Mouse (Mus musculus) adrenal gland, adult 18-20 months (tissue): ENCODE measurements around the gene Klhdc7a. TPM values are rescaled to one million over a fixed set of nuclear protein-coding genes. Genes with fewer than 3 reads are reported as not detected.

Experiments
- DNase-seq, 2 experiments: peaks; one replicate each; pipeline ENCODE4 v3.0.0; 2021 to 2022; ENCODE audit warnings: low spot score in 2 of 2
- long read RNA-seq, 2 experiments: library from polyadenylated mRNA; stranded (forward); transcript quantifications; one replicate each; pipeline ENCODE4 v2.0.0; 2021
- total RNA-seq, 2 experiments: library from RNA; stranded (reverse); gene quantifications; 1 replicate in 1 of 2; 2 replicates in 1 of 2; pipeline ENCODE4 v1.2.3; 2021

The Klhdc7a gene
- 10 to 100 TPM in 1 of 2 experiments, 1 to 10 TPM in 1; 7.7 to 27.3 TPM for total RNA-seq
- long read RNA-seq, experiment 1, full-length matches to known transcripts: 4 of 4 reads
- long read RNA-seq, experiment 1, partial matches to known transcripts: 0 of 4 reads
- long read RNA-seq, experiment 1, other reads (novel, unspliced or antisense): 0 of 4 reads
- long read RNA-seq, experiment 2, full-length matches to known transcripts: 11 of 11 reads
- long read RNA-seq, experiment 2, partial matches to known transcripts: 0 of 11 reads
- long read RNA-seq, experiment 2, other reads (novel, unspliced or antisense): 0 of 11 reads

- peak; percentile 63 to 69 for DNase-seq
Measured at GRCm38 (mm10) chr4:139967922-139968321, at the start of gene Klhdc7a. TSS of gene Klhdc7a (minus strand) at chr4:139968026.

- DNase-seq: no peak
Measured at GRCm38 (mm10) chr4:140015916-140016315, 48.1 kb upstream of the Klhdc7a start.

DNA sequence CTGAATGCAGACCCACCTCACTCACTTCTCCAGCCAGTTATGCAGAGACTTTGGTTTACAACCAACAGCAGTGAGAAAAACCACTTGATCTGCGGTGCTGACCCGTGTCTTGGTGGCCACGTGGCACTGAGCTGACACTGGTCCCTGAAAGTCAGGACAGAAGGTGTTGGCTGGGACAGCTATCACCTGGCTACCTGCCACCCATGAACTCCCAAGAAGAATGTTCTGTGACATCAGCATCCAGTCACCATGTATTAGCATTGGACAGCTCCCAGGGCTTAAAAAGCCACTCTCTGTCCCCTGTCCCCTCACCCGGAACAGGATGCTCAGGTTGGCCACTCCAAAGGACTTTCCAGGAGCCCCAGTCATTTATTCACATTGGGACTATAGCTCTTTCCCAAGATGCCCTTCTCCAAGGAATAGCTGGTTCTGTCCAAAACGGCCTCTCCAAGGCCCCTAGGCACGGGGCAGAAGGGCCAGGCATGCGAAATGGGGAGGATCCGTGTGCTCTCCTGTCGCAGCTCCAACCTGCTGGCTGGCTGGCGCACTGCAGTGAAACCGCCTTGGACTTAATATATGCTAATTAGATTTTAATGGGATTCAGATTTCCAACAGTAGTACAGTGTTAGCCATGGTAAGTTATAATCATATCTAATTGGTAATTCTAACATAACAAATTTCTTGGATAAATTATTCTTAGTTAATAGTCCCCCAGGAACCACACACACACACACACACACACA lies 43.1 kb upstream of the Klhdc7a start:
- no peak for DNase-seq

GRCm38 (mm10) chr4:140004932-140005331 lies 37.1 kb upstream of the Klhdc7a start:
- DNase-seq: no peak

DNA sequence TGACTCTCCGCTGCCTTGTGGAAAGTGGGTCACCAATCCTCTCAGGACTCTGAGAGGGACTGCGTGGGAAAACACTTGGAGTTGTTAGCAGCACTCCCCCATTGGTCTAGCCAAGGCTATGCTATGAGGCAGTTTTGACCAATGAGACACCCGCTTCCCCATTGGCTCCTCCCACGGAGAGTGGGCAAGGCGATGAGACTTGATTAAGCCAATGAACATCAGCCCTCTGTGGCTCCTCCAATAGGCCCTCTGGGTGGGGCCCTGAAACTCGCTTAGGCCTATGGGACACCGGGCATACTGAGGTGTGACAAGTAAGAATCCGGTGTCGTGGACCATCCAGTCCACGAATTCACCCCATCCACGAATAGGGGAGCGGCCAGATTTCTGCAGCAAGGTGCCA lies 36.3 kb upstream of the Klhdc7a start:
- no peak for DNase-seq

GRCm38 (mm10) chr4:140002069-140002468 lies 34.2 kb upstream of the Klhdc7a start:
- DNase-seq: no peak

DNA sequence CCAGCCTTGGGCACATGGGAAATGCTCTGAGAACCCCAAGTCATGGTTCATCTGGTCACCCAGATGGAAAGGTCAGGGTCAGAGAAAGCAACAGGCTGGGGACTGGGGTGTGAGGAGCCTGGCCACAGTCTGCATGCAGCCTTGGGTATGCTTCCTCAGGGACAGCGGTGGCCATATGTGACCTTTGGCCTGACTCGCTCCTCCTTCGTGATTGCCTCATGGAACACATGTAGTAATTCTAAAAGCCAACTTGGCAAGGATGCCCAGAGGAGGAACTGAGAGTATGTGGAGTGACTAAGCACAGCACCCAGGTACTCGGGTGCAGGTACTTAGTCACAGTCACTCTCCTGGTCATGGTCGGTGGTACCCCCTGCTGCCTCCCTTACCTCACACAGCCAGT lies 33.1 kb upstream of the Klhdc7a start:
- no peak for DNase-seq

GRCm38 (mm10) chr4:139999033-139999432 lies 31.2 kb upstream of the Klhdc7a start:
- DNase-seq: no peak

- DNase-seq: no peak
Measured at GRCm38 (mm10) chr4:139995659-139996058, 27.8 kb upstream of the Klhdc7a start.

DNA sequence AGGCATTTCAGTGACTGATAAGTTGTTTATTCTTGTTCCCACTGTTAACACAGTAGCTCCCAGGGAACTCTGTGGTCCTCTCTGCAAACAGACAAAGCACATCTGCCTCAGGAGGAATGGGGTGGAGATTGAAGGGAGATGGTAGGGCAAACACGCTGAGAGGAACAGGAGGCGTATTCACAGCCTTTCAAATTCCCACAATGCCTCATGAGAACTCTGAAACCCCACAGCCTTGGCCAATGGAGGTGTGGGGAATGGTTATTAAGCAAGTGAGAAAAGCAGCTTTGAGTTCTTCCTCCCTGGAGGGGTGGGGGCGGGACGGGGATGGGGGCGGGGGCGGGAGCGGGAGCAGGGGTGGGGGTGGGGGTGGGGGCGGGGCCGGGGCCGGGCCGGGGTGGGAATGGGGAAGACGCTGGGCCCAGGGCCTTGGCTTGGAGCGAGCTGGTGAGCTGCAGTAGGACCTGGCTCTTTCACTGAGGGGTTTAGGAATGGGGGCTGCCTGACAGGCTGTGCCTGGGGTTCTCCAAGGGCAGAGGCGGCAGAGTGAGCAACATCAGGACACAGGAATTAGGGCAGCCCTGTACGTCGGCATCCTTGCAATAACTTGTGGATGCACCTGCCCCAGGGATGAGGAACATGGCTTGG lies 25.4 kb upstream of the Klhdc7a start:
- DNase-seq: no peak

- DNase-seq: no peak
Measured at GRCm38 (mm10) chr4:139986913-139987312, 19.1 kb upstream of the Klhdc7a start.

DNA sequence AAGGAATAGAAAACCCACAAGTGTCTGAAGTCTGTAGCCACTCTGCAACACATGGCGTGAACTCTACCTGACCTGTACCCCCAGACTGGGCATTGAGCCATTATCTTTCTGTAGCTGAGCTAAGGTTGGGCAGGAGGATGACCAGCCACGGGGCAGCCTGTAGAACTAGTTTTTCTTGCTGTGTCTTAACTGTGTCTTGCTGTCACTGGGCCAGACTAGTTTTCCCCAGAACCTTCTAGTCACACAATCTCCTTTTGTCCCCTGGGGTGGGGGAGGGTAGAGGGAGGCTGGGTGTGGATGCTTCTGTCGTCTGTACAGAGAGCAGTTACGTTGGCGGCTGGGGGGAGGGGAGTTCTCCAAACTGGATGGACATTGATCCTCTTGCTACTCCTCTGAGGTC lies 10.9 kb upstream of the Klhdc7a start:
- no peak for DNase-seq

GRCm38 (mm10) chr4:139977308-139977781 lies 9.5 kb upstream of the Klhdc7a start:
- DNase-seq: no peak

- DNase-seq: no peak
Measured at GRCm38 (mm10) chr4:139974506-139974905, 6.7 kb upstream of the Klhdc7a start.

- peak in 1 of 2 experiments; percentile 38 for DNase-seq
Measured at GRCm38 (mm10) chr4:139967475-139967891, 343 bp downstream of the Klhdc7a start.

DNA sequence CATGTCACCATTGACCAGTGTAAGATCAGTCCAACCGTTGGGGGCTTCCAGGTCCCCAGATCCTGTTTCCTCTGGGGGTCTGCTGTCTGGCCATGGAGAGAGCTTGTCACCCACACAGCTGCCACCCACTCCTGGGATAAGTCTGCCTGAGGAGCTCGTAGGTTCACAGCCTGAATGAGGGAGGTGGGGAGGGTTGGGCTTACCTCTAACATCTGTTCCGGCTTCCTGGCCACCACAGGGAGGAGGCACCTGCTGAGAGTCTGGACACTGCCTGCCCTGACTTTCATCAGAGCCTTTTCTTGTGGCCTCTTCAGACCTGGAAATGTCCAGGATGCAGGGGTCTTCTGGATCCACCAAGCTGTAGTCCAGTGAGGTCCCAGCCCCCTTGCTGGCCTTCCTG lies 845 bp downstream of the Klhdc7a start:
- no peak for DNase-seq

GRCm38 (mm10) chr4:139965596-139966185 lies 2.1 kb downstream of the Klhdc7a start:
- no peak for DNase-seq

GRCm38 (mm10) chr4:139964406-139964805 lies 3.4 kb downstream of the Klhdc7a start:
- no peak for DNase-seq

DNA sequence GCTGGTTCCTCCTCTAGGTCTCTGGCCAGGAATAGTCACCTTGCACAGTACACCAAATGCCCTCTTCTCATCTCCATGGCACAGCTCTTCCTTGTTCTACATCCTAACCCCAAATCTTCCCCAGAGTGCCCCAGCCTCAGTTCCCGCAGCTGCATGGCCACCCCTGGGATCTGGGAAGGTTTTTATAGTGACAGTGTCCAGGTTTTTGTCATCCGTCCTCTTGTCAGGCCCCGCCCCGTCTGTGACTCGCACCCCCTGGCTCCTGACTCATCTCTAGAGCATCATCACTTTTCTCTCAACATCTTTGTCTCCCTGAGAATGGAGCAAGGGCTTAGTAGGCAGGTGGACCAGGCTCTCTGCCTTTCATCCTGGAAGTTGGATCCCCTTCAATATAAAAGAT lies 3.9 kb downstream of the Klhdc7a start:
- peak; percentile 27 to 32 for DNase-seq

- DNase-seq: no peak
Measured at GRCm38 (mm10) chr4:139963059-139963458, 4.8 kb downstream of the Klhdc7a start.

- DNase-seq: no peak
Measured at GRCm38 (mm10) chr4:139961816-139962215, 6.0 kb downstream of the Klhdc7a start.
